Mouse (Mus musculus): Measurements from ENCODE around the gene Bves. TPM values are rescaled to one million over a fixed set of nuclear protein-coding genes. Genes with fewer than 3 reads are reported as not detected.
"Not testable (repeated sequence)": the region's sequence is repeated elsewhere in the genome, so short reads cannot be mapped to it uniquely, and the experiment has no call there.

Bves gene
- polyA plus RNA-seq, 1 experiment from 2014 or later = 1.4 TPM

GRCm38 (mm10) chr10:45328196-45329000 is 7.2 kb upstream of the Bves start:
- H3K36me3 ChIP-seq (ENCODE audit: control insufficient read depth, insufficient read depth, low read length) = no peaks in the 10 kb centered on the region
- 75% methylated on average over 7 of the region's 7 CpGs for WGBS

DNA sequence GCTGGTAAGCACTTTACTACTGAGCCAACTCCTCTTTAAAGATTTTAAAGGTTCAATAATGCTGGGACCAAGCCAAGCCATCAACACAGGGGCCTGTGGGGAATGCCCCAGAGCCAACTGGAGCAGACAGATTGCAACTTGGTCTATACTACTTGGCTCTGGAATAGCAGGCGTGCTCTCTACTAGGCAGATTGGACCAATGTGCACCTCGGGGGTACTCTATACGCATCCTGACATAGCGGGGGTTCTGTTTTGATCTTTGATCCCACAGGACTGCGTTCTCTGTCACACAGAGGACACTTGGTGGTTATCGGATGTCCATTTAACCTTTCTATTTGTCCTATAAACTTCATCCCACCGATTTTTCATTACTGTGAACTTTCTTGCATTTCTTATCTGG is 647 bp upstream of the Bves start:
- Histone ChIP-seq H3K4me3 (ENCODE audit: low read depth, low read length) (peak overlapping the region; percentile 62), H3K9ac (ENCODE audit: low read depth, low read length) (no peak overlapping the region), H3K27ac (ENCODE audit: low read depth, low read length) (no peak overlapping the region), H3K36me3 (ENCODE audit: control insufficient read depth, insufficient read depth, low read length) (no peaks in the 10 kb centered on the region), H3K4me1 (replicated peaks; ENCODE audit: control insufficient read depth, insufficient read depth, low read length) (no peaks in the 10 kb centered on the region), H3K4me2 (peak overlapping the region; percentile 81), H3K9me3 (ENCODE audit: control insufficient read depth, low read length) (no peaks in the 10 kb centered on the region), H3K27me3 (replicated peaks; ENCODE audit: control insufficient read depth, insufficient read depth, low read length) (peaks cover 34% of the 10 kb centered on the region)
- DNase-seq (ENCODE audit: low spot score) (no peak), ATAC-seq (replicated peaks; ENCODE audit: low FRiP score) (no peak)
- 35% methylated on average over 7 of the region's 7 CpGs for WGBS

More at GRCm38 (mm10) chr10:45328196-45329000, 7.2 kb upstream of the Bves start:
- H3K9me3 ChIP-seq (ENCODE audit: control insufficient read depth, low read length) = no peaks in the 10 kb centered on the region
- ATAC-seq (replicated peaks; ENCODE audit: low FRiP score) (no peak), DNase-seq (ENCODE audit: low spot score) (no peak)
- H3K27ac ChIP-seq (ENCODE audit: low read depth, low read length) = no peak overlapping the region
- no peaks in the 10 kb centered on the region for H3K27me3 ChIP-seq (replicated peaks; ENCODE audit: control insufficient read depth, insufficient read depth, low read length)
- no peak overlapping the region for H3K4me3 ChIP-seq (ENCODE audit: low read depth, low read length)
- no peak overlapping the region for H3K4me2 ChIP-seq
- no peaks in the 10 kb centered on the region for H3K4me1 ChIP-seq (replicated peaks; ENCODE audit: control insufficient read depth, insufficient read depth, low read length)
- no peak overlapping the region for H3K9ac ChIP-seq (ENCODE audit: low read depth, low read length)

- H3K4me2 ChIP-seq = no peak overlapping the region
- ATAC-seq (replicated peaks; ENCODE audit: low FRiP score) (no peak), DNase-seq (ENCODE audit: low spot score) (no peak)
- no peaks in the 10 kb centered on the region for H3K36me3 ChIP-seq (ENCODE audit: control insufficient read depth, insufficient read depth, low read length)
- H3K27ac ChIP-seq (ENCODE audit: low read depth, low read length) = no peak overlapping the region
- peaks cover 29% of the 10 kb centered on the region for H3K27me3 ChIP-seq (replicated peaks; ENCODE audit: control insufficient read depth, insufficient read depth, low read length)
- H3K9me3 ChIP-seq (ENCODE audit: control insufficient read depth, low read length) = no peaks in the 10 kb centered on the region
- WGBS = 74% methylated on average over 7 of the region's 7 CpGs
- H3K9ac ChIP-seq (ENCODE audit: low read depth, low read length) = no peak overlapping the region
- H3K4me3 ChIP-seq (ENCODE audit: low read depth, low read length) = no peak overlapping the region
- no peaks in the 10 kb centered on the region for H3K4me1 ChIP-seq (replicated peaks; ENCODE audit: control insufficient read depth, insufficient read depth, low read length)
These were observed 3.5 kb downstream of the Bves start for GRCm38 (mm10) chr10:45339106-45339505.

DNA sequence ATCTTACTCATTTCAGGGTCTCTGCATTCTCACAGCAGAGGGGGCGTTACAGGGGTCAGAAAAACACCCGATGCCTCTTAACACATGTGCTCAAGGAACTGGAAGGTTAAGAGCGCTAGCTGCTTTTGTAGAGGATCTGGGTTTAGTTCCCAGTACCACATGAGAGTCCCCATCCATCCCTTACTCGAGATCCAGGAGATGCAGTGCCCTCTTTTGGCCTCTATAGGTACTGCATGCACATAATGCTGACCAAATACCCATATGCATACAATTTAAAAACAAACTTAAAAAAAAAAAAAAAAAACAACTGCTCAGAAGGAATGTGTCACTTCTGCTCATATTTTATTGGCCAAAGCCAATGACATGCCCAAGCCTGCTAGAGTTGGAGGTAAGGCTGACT is 8.8 kb downstream of the Bves start:
- Histone ChIP-seq H3K4me1 (replicated peaks; ENCODE audit: control insufficient read depth, insufficient read depth, low read length) (no peaks in the 10 kb centered on the region), H3K9ac (ENCODE audit: low read depth, low read length) (no peak overlapping the region), H3K36me3 (ENCODE audit: control insufficient read depth, insufficient read depth, low read length) (no peaks in the 10 kb centered on the region), H3K4me3 (ENCODE audit: low read depth, low read length) (no peak overlapping the region), H3K4me2 (no peak overlapping the region), H3K27me3 (replicated peaks; ENCODE audit: control insufficient read depth, insufficient read depth, low read length) (no peaks in the 10 kb centered on the region), H3K27ac (ENCODE audit: low read depth, low read length) (no peak overlapping the region), H3K9me3 (ENCODE audit: control insufficient read depth, low read length) (no peaks in the 10 kb centered on the region)
- DNase-seq (ENCODE audit: low spot score) (no peak), ATAC-seq (replicated peaks; ENCODE audit: low FRiP score) (no peak)
- WGBS = 92% methylated on average over 4 of the region's 4 CpGs

GRCm38 (mm10) chr10:45345217-45345616 is 9.6 kb downstream of the Bves start:
- Histone ChIP-seq H3K4me2 (no peak overlapping the region), H3K9ac (ENCODE audit: low read depth, low read length) (no peak overlapping the region), H3K36me3 (ENCODE audit: control insufficient read depth, insufficient read depth, low read length) (no peaks in the 10 kb centered on the region), H3K27ac (ENCODE audit: low read depth, low read length) (no peak overlapping the region), H3K4me1 (replicated peaks; ENCODE audit: control insufficient read depth, insufficient read depth, low read length) (no peaks in the 10 kb centered on the region), H3K9me3 (ENCODE audit: control insufficient read depth, low read length) (no peaks in the 10 kb centered on the region), H3K4me3 (ENCODE audit: low read depth, low read length) (no peak overlapping the region), H3K27me3 (replicated peaks; ENCODE audit: control insufficient read depth, insufficient read depth, low read length) (no peaks in the 10 kb centered on the region)
- DNase-seq (ENCODE audit: low spot score) (no peak), ATAC-seq (replicated peaks; ENCODE audit: low FRiP score) (no peak)
- WGBS = 85% methylated on average over 9 of the region's 9 CpGs

GRCm38 (mm10) chr10:45348143-45348542 is 12.6 kb downstream of the Bves start:
- not testable (repeated sequence) for H3K4me1 ChIP-seq (replicated peaks; ENCODE audit: control insufficient read depth, insufficient read depth, low read length); H3K4me2 ChIP-seq; H3K9ac ChIP-seq (ENCODE audit: low read depth, low read length); H3K9me3 ChIP-seq (ENCODE audit: control insufficient read depth, low read length); H3K27ac ChIP-seq (ENCODE audit: low read depth, low read length); H3K27me3 ChIP-seq (replicated peaks; ENCODE audit: control insufficient read depth, insufficient read depth, low read length); DNase-seq (ENCODE audit: low spot score); H3K36me3 ChIP-seq (ENCODE audit: control insufficient read depth, insufficient read depth, low read length); ATAC-seq (replicated peaks; ENCODE audit: low FRiP score); H3K4me3 ChIP-seq (ENCODE audit: low read depth, low read length)
- 87% methylated on average over 3 of the region's 3 CpGs for WGBS

DNA sequence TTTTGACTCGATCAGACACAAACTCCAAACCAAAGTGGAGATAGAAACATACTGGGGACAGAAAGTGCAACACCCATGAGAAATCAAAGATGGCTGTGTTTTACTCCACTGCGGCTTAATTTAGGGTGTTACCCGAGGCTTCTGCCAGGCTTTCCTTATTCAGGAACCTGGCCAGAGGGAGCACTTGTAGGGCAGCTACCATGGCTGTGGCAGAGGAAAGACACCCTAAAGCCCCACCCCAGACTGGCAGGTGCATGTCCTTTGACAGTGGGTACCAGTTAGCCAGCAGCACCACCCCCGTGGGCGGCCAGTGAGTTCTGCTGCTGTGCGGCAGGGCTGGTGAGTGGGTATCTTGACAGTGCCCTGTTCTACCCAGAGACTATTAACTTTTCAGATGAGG is 20.5 kb downstream of the Bves start:
- no peaks in the 10 kb centered on the region for H3K4me1 ChIP-seq (replicated peaks; ENCODE audit: control insufficient read depth, insufficient read depth, low read length)
- DNase-seq (ENCODE audit: low spot score) (no peak), ATAC-seq (replicated peaks; ENCODE audit: low FRiP score) (no peak)
- H3K27me3 ChIP-seq (replicated peaks; ENCODE audit: control insufficient read depth, insufficient read depth, low read length) = no peaks in the 10 kb centered on the region
- no peak overlapping the region for H3K4me2 ChIP-seq
- H3K9ac ChIP-seq (ENCODE audit: low read depth, low read length) = no peak overlapping the region
- H3K36me3 ChIP-seq (ENCODE audit: control insufficient read depth, insufficient read depth, low read length) = no peaks in the 10 kb centered on the region
- no peak overlapping the region for H3K4me3 ChIP-seq (ENCODE audit: low read depth, low read length)
- H3K27ac ChIP-seq (ENCODE audit: low read depth, low read length) = no peak overlapping the region
- H3K9me3 ChIP-seq (ENCODE audit: control insufficient read depth, low read length) = no peaks in the 10 kb centered on the region
- WGBS = 92% methylated on average over 6 of the region's 6 CpGs

- Histone ChIP-seq H3K4me2 (no peak overlapping the region), H3K4me1 (replicated peaks; ENCODE audit: control insufficient read depth, insufficient read depth, low read length) (no peaks in the 10 kb centered on the region), H3K27ac (ENCODE audit: low read depth, low read length) (no peak overlapping the region), H3K36me3 (ENCODE audit: control insufficient read depth, insufficient read depth, low read length) (no peaks in the 10 kb centered on the region), H3K4me3 (ENCODE audit: low read depth, low read length) (no peak overlapping the region), H3K9me3 (ENCODE audit: control insufficient read depth, low read length) (no peaks in the 10 kb centered on the region), H3K9ac (ENCODE audit: low read depth, low read length) (no peak overlapping the region), H3K27me3 (replicated peaks; ENCODE audit: control insufficient read depth, insufficient read depth, low read length) (no peaks in the 10 kb centered on the region)
- WGBS = 46% methylated on average over 5 of the region's 5 CpGs
- DNase-seq (ENCODE audit: low spot score) (peak; percentile 15), ATAC-seq (replicated peaks; ENCODE audit: low FRiP score) (no peak)
These were observed 27.8 kb downstream of the Bves start for GRCm38 (mm10) chr10:45363396-45363795.

DNA sequence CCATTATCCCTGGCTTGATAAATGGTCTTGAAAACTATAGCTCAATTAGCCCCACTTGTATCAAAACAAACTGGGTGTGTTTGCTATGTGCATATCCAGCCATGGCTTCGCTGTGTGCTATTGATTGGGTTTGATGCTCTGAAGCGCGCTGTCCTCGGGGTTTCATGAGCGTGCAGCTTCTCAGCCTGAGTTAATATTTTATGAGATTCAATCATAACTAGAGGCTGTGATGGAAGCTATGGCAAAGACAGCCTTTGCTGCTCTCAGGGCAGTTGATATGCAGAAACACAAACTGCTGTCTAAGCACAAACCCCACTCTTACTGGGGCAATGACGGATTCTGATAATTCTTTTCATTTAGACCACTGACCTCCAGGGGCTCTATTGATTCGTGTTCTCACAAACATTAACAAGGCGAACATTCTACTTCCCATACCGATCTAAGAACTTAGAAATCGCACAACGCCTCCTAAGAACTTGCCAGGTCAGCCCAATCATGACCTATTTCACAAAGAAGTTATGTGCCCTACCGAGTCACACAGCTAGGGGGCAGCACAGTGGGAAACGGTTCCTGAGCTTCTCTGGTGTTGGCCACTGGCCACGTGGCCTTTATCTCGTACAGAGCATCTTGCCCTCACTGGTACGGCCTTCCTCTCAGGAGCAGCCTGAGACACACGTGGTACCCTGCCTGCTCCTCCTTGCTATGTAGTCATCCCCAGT is 31.6 kb downstream of the Bves start:
- H3K27me3 ChIP-seq (replicated peaks; ENCODE audit: control insufficient read depth, insufficient read depth, low read length) = no peaks in the 10 kb centered on the region
- no peaks in the 10 kb centered on the region for H3K36me3 ChIP-seq (ENCODE audit: control insufficient read depth, insufficient read depth, low read length)
- WGBS = 80% methylated on average over 17 of the region's 17 CpGs

More for the DNA sequence above, 31.6 kb downstream of the Bves start:
- Histone ChIP-seq H3K4me1 (replicated peaks; ENCODE audit: control insufficient read depth, insufficient read depth, low read length) (no peaks in the 10 kb centered on the region), H3K4me3 (ENCODE audit: low read depth, low read length) (no peak overlapping the region), H3K27ac (ENCODE audit: low read depth, low read length) (no peak overlapping the region), H3K9me3 (ENCODE audit: control insufficient read depth, low read length) (no peaks in the 10 kb centered on the region), H3K4me2 (no peak overlapping the region), H3K9ac (ENCODE audit: low read depth, low read length) (no peak overlapping the region)
- no peak for ATAC-seq (replicated peaks; ENCODE audit: low FRiP score)
- peak; percentile 16 for DNase-seq (ENCODE audit: low spot score)
